Comparison of ENCODE assay signal across 10 mouse cellular contexts in the genomic region with DNA sequence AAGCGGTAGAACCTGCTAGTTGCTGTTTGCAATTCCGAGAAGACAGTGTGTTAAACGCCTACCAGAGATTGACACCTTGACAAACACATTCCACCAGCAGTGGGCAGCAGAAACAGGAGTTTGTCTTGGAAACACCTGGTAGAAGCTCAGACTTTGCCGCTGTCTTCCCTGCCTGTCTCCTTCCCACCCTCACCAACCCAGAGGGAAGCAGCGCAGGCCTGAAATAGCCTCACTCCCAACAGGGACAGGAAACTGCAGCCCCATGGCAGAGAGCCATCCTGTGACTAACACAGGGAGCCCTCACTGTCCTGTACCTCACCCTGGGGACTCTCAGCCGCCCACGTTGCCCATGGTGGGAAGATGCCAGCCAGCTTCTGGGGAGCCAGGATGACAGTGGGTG. TPM values are rescaled to one million over a fixed set of nuclear protein-coding genes. Genes with fewer than 3 reads are reported as not detected.
DNase-seq lines count a peak whose midpoint lies in the region; ATAC-seq lines count a peak whose summit lies in the region.
"Had no signal": no experiment of that assay in that cellular context is flagged by ENCODE, and none has a peak within 500 bp of the region (broad histone marks: within the 10 kb centered on the region; RNA-seq: fewer than 3 reads in every experiment).

No protein-coding gene starts in this region.

- no peaks in the 10 kb centered on the region for H3K9me3 ChIP-seq in forebrain, embryonic 14.5 days (replicated peaks; ENCODE audit: control insufficient read depth, low read length)
- H3K9me3 ChIP-seq in forebrain, embryonic 13.5 days (replicated peaks): no peaks in the 10 kb centered on the region
- no peaks in the 10 kb centered on the region for H3K9me3 ChIP-seq in forebrain, embryonic 15.5 days

- peak overlapping the region; percentile 3; the same call in 1 of the 2 replicates for H3K27ac ChIP-seq in forebrain, embryonic 14.5 days (ENCODE audit: low read depth, low read length)
- no peak overlapping the region for H3K27ac ChIP-seq in forebrain, embryonic 13.5 days
- H3K27ac ChIP-seq in forebrain, embryonic 15.5 days (replicated peaks): no peak overlapping the region

- peaks cover 3% of the 10 kb centered on the region; the same call in 1 of the 2 replicates for H3K4me1 ChIP-seq in forebrain, embryonic 14.5 days (ENCODE audit: control insufficient read depth, insufficient read depth, low read length)
- no peaks in the 10 kb centered on the region for H3K4me1 ChIP-seq in forebrain, embryonic 13.5 days
- H3K4me1 ChIP-seq in forebrain, embryonic 15.5 days: no peaks in the 10 kb centered on the region

- intact Hi-C loops in left cerebral cortex, postnatal 4 days (cut with DNase I): no loop called here

- H3K27me3 ChIP-seq in forebrain, embryonic 14.5 days (replicated peaks; ENCODE audit: control insufficient read depth, insufficient read depth, low read length): no peaks in the 10 kb centered on the region
- peaks cover 5% of the 10 kb centered on the region; the same call in 1 of the 2 replicates for H3K27me3 ChIP-seq in forebrain, embryonic 13.5 days
- H3K27me3 ChIP-seq in forebrain, embryonic 15.5 days: no peaks in the 10 kb centered on the region

- H3K36me3 ChIP-seq in forebrain, embryonic 14.5 days (ENCODE audit: control insufficient read depth, insufficient read depth, low read length): no peaks in the 10 kb centered on the region
- no peaks in the 10 kb centered on the region for H3K36me3 ChIP-seq in forebrain, embryonic 13.5 days (ENCODE audit: poor library complexity, severe bottlenecking)
- no peaks in the 10 kb centered on the region for H3K36me3 ChIP-seq in forebrain, embryonic 15.5 days

- no peak overlapping the region for H3K9ac ChIP-seq in forebrain, embryonic 14.5 days (ENCODE audit: low read length)
- H3K9ac ChIP-seq in forebrain, embryonic 13.5 days: no peak overlapping the region
- no peak overlapping the region for H3K9ac ChIP-seq in forebrain, embryonic 15.5 days (replicated peaks)

- 49% methylated on average over 7 of the region's 7 CpGs for WGBS in forebrain, embryonic 14.5 days
- 53% methylated on average over 7 of the region's 7 CpGs for WGBS in forebrain, embryonic 13.5 days
- WGBS in forebrain, embryonic 15.5 days: 51% methylated on average over 7 of the region's 7 CpGs

- no peak for ATAC-seq in forebrain, embryonic 14.5 days
- ATAC-seq in forebrain, embryonic 13.5 days: no peak
- no peak for ATAC-seq in forebrain, embryonic 15.5 days (replicated peaks)
- no peak for ATAC-seq in erythroblast, adult 5-6 weeks (replicated peaks; ENCODE audit: low FRiP score, poor library complexity, severe bottlenecking)

- DNase-seq in forebrain, embryonic 14.5 days (ENCODE audit: low spot score): peak; percentile 50
- peak; percentile 43 to 58 for DNase-seq in left cerebral cortex, adult 18-20 months (ENCODE audit: low spot score in 2 of 2)
- no peak for DNase-seq in left cerebral cortex, adult 11 months (ENCODE audit: low spot score)
- peak; percentile 52 for DNase-seq in cerebellum, adult 11 months
- peak; percentile 69 for DNase-seq in left cerebral cortex, postnatal 4 days
- DNase-seq: embryo, embryonic 11 days had no signal

- no peak overlapping the region for H3K4me2 ChIP-seq in forebrain, embryonic 14.5 days (ENCODE audit: low read length)
- no peak overlapping the region for H3K4me2 ChIP-seq in forebrain, embryonic 13.5 days
- H3K4me2 ChIP-seq in forebrain, embryonic 15.5 days (replicated peaks): no peak overlapping the region

- H3K4me3 ChIP-seq in forebrain, embryonic 14.5 days (ENCODE audit: low read depth, low read length): no peak overlapping the region
- no peak overlapping the region for H3K4me3 ChIP-seq in forebrain, embryonic 13.5 days
- no peak overlapping the region for H3K4me3 ChIP-seq in forebrain, embryonic 15.5 days

RNA-seq across cellular contexts. Expression of a gene that starts 55.5 kb away (rescaled TPM):
- polyA plus RNA-seq in forebrain, embryonic 14.5 days (2014; fragmentation: Nextera tagmentation; extraction: Ambion mirVana): not detected in 2 replicates
- not detected in 2 replicates for polyA plus RNA-seq in forebrain, embryonic 13.5 days (2015; fragmentation: Nextera tagmentation; extraction: Ambion mirVana)
- total RNA-seq in left cerebral cortex, adult 18-20 months (2021): not detected
- not detected for total RNA-seq in left cerebral cortex, postnatal 4 days (2021)
- not detected in 2 replicates for polyA plus RNA-seq in forebrain, embryonic 15.5 days (2015; fragmentation: Nextera tagmentation; extraction: Ambion mirVana)
- total RNA-seq in erythroblast, adult 5-6 weeks (2015; ENCODE audit: low replicate concordance): not detected in 2 replicates
- not detected in 2 replicates for total RNA-seq in erythroblast, adult 5-6 weeks (2017; ENCODE audit: low replicate concordance)
- polyA plus RNA-seq: lung, embryonic 16.5 days had no signal
